ENCODE assay signal across 8 mouse cellular contexts in the genomic region with DNA sequence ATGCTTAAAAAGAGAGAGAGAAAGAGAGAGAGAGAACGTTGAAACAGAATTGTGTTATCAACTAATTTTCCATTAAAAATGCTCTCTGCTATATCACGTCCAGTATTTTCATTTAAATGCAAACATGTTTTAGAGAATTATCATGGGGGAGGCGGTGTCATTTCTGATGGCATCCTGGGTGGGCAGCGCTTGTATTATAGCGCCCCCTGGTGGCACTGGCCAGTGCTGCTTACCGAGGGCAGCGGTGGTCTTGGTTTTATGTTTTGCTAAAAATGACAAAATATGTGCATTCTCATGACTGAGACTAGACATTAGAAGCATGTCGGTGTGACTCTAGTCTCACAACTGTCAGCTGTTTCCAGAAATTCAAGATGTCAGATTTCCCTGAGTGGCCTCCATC. TPM values are rescaled to one million over a fixed set of nuclear protein-coding genes. Genes with fewer than 3 reads are reported as not detected.
DNase-seq lines count a peak whose midpoint lies in the region; ATAC-seq and TF ChIP-seq lines count a peak whose summit lies in the region.

No protein-coding gene starts in this region.

- H3K36me3 ChIP-seq in MEL (ENCODE audit: control insufficient read depth in 1 of 2, insufficient read depth in 2 of 2, low read length in 2 of 2), result no peaks in the 10 kb centered on the region
- no peaks in the 10 kb centered on the region for H3K36me3 ChIP-seq in forebrain, embryonic 16.5 days (ENCODE audit: control insufficient read depth, insufficient read depth)
- no peaks in the 10 kb centered on the region for H3K36me3 ChIP-seq in neural tube, embryonic 11.5 days (ENCODE audit: control insufficient read depth, insufficient read depth, low read length)

- no peak for TF ChIP-seq POLR2A in MEL (IDR thresholded peaks at IDR 0.05; ENCODE audit: control insufficient read depth in 1 of 2, insufficient read depth in 1 of 2, low read depth in 1 of 2, low read length in 2 of 2, poor library complexity in 1 of 2)
- no peak for TF ChIP-seq POLR2A in cerebellum, adult 2 months (IDR thresholded peaks at IDR 0.05; ENCODE audit: borderline replicate concordance, insufficient read depth, low read length)

- peak; percentile 99 for TF ChIP-seq CTCF in left cerebral cortex, adult 2 months (IDR thresholded peaks at IDR 0.05)
- TF ChIP-seq CTCF in MEL (IDR thresholded peaks at IDR 0.05 in 2 of 3, conservative IDR thresholded peaks at IDR 0.05 in 1 of 3; ENCODE audit: control insufficient read depth in 1 of 3, insufficient read depth in 1 of 3, low read depth in 2 of 3, low read length in 3 of 3, poor library complexity in 1 of 3, severe bottlenecking in 1 of 3), result peak; percentile 90 to 96 (median 91)
- TF ChIP-seq CTCF in cerebellum, adult 2 months (IDR thresholded peaks at IDR 0.05; ENCODE audit: borderline replicate concordance, insufficient read depth, low read depth, low read length), result peak; percentile 89

- 14% methylated on average over 8 of the region's 8 CpGs for WGBS in cerebellum, adult 2 months
- WGBS in forebrain, embryonic 16.5 days, result 8% methylated on average over 8 of the region's 8 CpGs
- WGBS in neural tube, embryonic 11.5 days, result 15% methylated on average over 8 of the region's 8 CpGs

- TF ChIP-seq EP300 in MEL (IDR thresholded peaks at IDR 0.05; ENCODE audit: low read depth in 1 of 2, low read length in 2 of 2), result no peak

- intact Hi-C loops in left cerebral cortex, adult 2 months (cut with DNase I), result loop anchor here (1.0 to 5.0 kb wide), 4 partner anchors 209 to 524 kb away; no protein-coding TSS in a partner anchor
- intact Hi-C loops in left cerebral cortex, postnatal 36 days (cut with DNase I), result loop anchor here (1.0 to 5.0 kb wide), 2 partner anchors 209 to 344 kb away; no protein-coding TSS in a partner anchor
- intact Hi-C loops in left cerebral cortex, postnatal 14 days (cut with DNase I), result loop anchor here (1.0 to 5.0 kb wide), 2 partner anchors 209 to 344 kb away; no protein-coding TSS in a partner anchor

- no peaks in the 10 kb centered on the region for H3K9me3 ChIP-seq in MEL (replicated peaks; ENCODE audit: insufficient read depth, low read length)
- no peaks in the 10 kb centered on the region for H3K9me3 ChIP-seq in forebrain, embryonic 16.5 days (ENCODE audit: control insufficient read depth, low read length)
- no peaks in the 10 kb centered on the region for H3K9me3 ChIP-seq in neural tube, embryonic 11.5 days (ENCODE audit: control insufficient read depth, low read length)

- no peak overlapping the region for H3K9ac ChIP-seq in MEL (ENCODE audit: control insufficient read depth, low read depth, low read length, poor library complexity, severe bottlenecking)
- no peak overlapping the region for H3K9ac ChIP-seq in forebrain, embryonic 16.5 days (replicated peaks; ENCODE audit: low read depth, low read length)
- H3K9ac ChIP-seq in neural tube, embryonic 11.5 days (ENCODE audit: low read length), result no peak overlapping the region

- ATAC-seq in forebrain, embryonic 16.5 days, result peak; percentile 32
- no peak for ATAC-seq in neural tube, embryonic 11.5 days (ENCODE audit: insufficient read depth, low FRiP score, low TSS enrichment)

- DNase-seq in left cerebral cortex, adult 2 months (ENCODE audit: extremely low spot score in 1 of 2, low spot score in 2 of 2), result peak; percentile 64 to 71
- no peak for DNase-seq in left cerebral cortex, postnatal 36 days (ENCODE audit: low spot score in 2 of 2)
- peak; percentile 57 for DNase-seq in MEL (ENCODE audit: low read depth, low spot score)
- DNase-seq in cerebellum, adult 2 months, result peak; percentile 42 to 62
- DNase-seq in left cerebral cortex, postnatal 14 days (ENCODE audit: low spot score in 2 of 2), result peak; percentile 73 to 78
- DNase-seq in neural tube, embryonic 11.5 days (ENCODE audit: low spot score), result peak; percentile 70
- DNase-seq in urinary bladder, postnatal 10 days (ENCODE audit: low spot score), result no peak

- H3K27ac ChIP-seq in left cerebral cortex, adult 2 months, result no peak overlapping the region
- H3K27ac ChIP-seq in MEL (ENCODE audit: control insufficient read depth, low read depth, low read length), result no peak overlapping the region
- no peak overlapping the region for H3K27ac ChIP-seq in cerebellum, adult 2 months (ENCODE audit: insufficient read depth, low read length)
- no peak overlapping the region for H3K27ac ChIP-seq in forebrain, embryonic 16.5 days (ENCODE audit: low read length)
- no peak overlapping the region for H3K27ac ChIP-seq in neural tube, embryonic 11.5 days (ENCODE audit: low read depth, low read length)

- no peaks in the 10 kb centered on the region for H3K4me1 ChIP-seq in MEL (ENCODE audit: control insufficient read depth in 1 of 2, insufficient read depth in 2 of 2, low read length in 2 of 2)
- H3K4me1 ChIP-seq in cerebellum, adult 2 months (ENCODE audit: control insufficient read depth, insufficient read depth, low read length), result no peaks in the 10 kb centered on the region
- H3K4me1 ChIP-seq in forebrain, embryonic 16.5 days (replicated peaks; ENCODE audit: control insufficient read depth, insufficient read depth, low read length), result no peaks in the 10 kb centered on the region
- no peaks in the 10 kb centered on the region for H3K4me1 ChIP-seq in neural tube, embryonic 11.5 days (ENCODE audit: control insufficient read depth, insufficient read depth, low read length)

- no peaks in the 10 kb centered on the region for H3K27me3 ChIP-seq in MEL (ENCODE audit: control insufficient read depth in 1 of 2, insufficient read depth in 2 of 2, low read length in 2 of 2)
- H3K27me3 ChIP-seq in cerebellum, adult 2 months (ENCODE audit: control insufficient read depth, insufficient read depth, low read length), result no peaks in the 10 kb centered on the region
- H3K27me3 ChIP-seq in forebrain, embryonic 16.5 days (replicated peaks; ENCODE audit: control insufficient read depth, insufficient read depth, low read length), result no peaks in the 10 kb centered on the region
- H3K27me3 ChIP-seq in neural tube, embryonic 11.5 days (ENCODE audit: control insufficient read depth, insufficient read depth, low read length), result no peaks in the 10 kb centered on the region

- H3K79me2 ChIP-seq in MEL (ENCODE audit: control insufficient read depth, insufficient read depth, low read length, poor library complexity), result no peaks in the 10 kb centered on the region

- H3K4me2 ChIP-seq in forebrain, embryonic 16.5 days (ENCODE audit: low read length), result no peak overlapping the region
- H3K4me2 ChIP-seq in neural tube, embryonic 11.5 days (ENCODE audit: low read depth), result no peak overlapping the region

- peak; percentile 92 for TF ChIP-seq RAD21 in MEL (IDR thresholded peaks at IDR 0.05; ENCODE audit: low read depth, low read length)

- no peak overlapping the region for H3K4me3 ChIP-seq in left cerebral cortex, adult 2 months
- no peak overlapping the region for H3K4me3 ChIP-seq in MEL (ENCODE audit: control insufficient read depth in 1 of 2, insufficient read depth in 1 of 2, low read depth in 2 of 2, low read length in 2 of 2)
- H3K4me3 ChIP-seq in cerebellum, adult 2 months (replicated peaks; ENCODE audit: insufficient read depth, low read depth, low read length), result no peak overlapping the region
- H3K4me3 ChIP-seq in forebrain, embryonic 16.5 days (replicated peaks; ENCODE audit: low read length), result no peak overlapping the region
- no peak overlapping the region for H3K4me3 ChIP-seq in neural tube, embryonic 11.5 days (ENCODE audit: low read depth, low read length)

TF ChIP-seq in MEL, 35 proteins besides CTCF, POLR2A, EP300 and RAD21:
- TF ChIP-seq MAZ (IDR thresholded peaks at IDR 0.05; ENCODE audit: low read depth, low read length), result 0 out of 2 replicates have a peak, but pooled peaks have one; percentile 25
- TF ChIP-seq NRF1 (IDR thresholded peaks at IDR 0.05; ENCODE audit: insufficient read depth, low read depth, low read length, poor library complexity, severe bottlenecking), result no peak
- TF ChIP-seq HCFC1 (IDR thresholded peaks at IDR 0.05; ENCODE audit: low read depth, low read length), result no peak
- no peak for TF ChIP-seq CHD2 (IDR thresholded peaks at IDR 0.05; ENCODE audit: low read length)
- TF ChIP-seq SMC3 (IDR thresholded peaks at IDR 0.05; ENCODE audit: low read depth, low read length), result peak; percentile 87
- no peak for TF ChIP-seq ZKSCAN1 (IDR thresholded peaks at IDR 0.05; ENCODE audit: low read depth, low read length)
- no peak for TF ChIP-seq ZMIZ1 (IDR thresholded peaks at IDR 0.05; ENCODE audit: low read depth, low read length)
- TF ChIP-seq NELFE (IDR thresholded peaks at IDR 0.05; ENCODE audit: low read depth, low read length), result no peak
- TF ChIP-seq ZC3H11A (IDR thresholded peaks at IDR 0.05; ENCODE audit: low read depth, low read length), result peak; percentile 75
TF ChIP-seq in MEL: peak in this region for 3.

RNA-seq across cellular contexts. Expression of gene Cttn, which starts 44.9 kb away (rescaled TPM):
- total RNA-seq in left cerebral cortex, adult 2 months (2021), result 100 to 1,000 TPM; 103 to 107 TPM
- total RNA-seq in left cerebral cortex, postnatal 36 days (2021), result 100 to 1,000 TPM; 111 to 112 TPM
- 35.5 and 38.4 TPM in 2 replicates for total RNA-seq in MEL (2012; rRNA removed)
- polyA plus RNA-seq in MEL (2012; ENCODE audit: insufficient read depth in 1 of 2, insufficient read length in 2 of 2, low read depth in 1 of 2, low replicate concordance in 2 of 2, missing spikeins in 1 of 2), result 10 to 100 TPM in 1 of 2 experiments, not detected in 1; 95.0 TPM
- 119 and 131 TPM in 2 replicates for polyA plus RNA-seq in cerebellum, adult 2 months (2012; rRNA removed)
- 181 and 189 TPM in 2 replicates for polyA plus RNA-seq in forebrain, embryonic 16.5 days (2015; fragmentation: Nextera tagmentation; extraction: Ambion mirVana)
- 100 to 1,000 TPM; 123 to 129 TPM for total RNA-seq in left cerebral cortex, postnatal 14 days (2021)
- polyA plus RNA-seq in neural tube, embryonic 11.5 days (2014; fragmentation: Nextera tagmentation; extraction: Ambion mirVana), result 186 and 202 TPM in 2 replicates

Comparison
In these comparisons a context has a peak if more than half of its experiments do, and no peak if none do; other contexts are left out.
1. DNase-seq: peak in left cerebral cortex, adult 2 months (2 of 2), MEL (single experiment), cerebellum, adult 2 months (2 of 2), left cerebral cortex, postnatal 14 days (2 of 2) and neural tube, embryonic 11.5 days (single experiment); none in left cerebral cortex, postnatal 36 days (0 of 2) and urinary bladder, postnatal 10 days (single experiment).
2. Peak in every context shown above with its lines, with median percentiles within 50 percentile points of each other: CTCF ChIP-seq.